Mouse (Mus musculus): ENCODE measurements around the gene Dtnbp1.

The Dtnbp1 gene

DNA sequence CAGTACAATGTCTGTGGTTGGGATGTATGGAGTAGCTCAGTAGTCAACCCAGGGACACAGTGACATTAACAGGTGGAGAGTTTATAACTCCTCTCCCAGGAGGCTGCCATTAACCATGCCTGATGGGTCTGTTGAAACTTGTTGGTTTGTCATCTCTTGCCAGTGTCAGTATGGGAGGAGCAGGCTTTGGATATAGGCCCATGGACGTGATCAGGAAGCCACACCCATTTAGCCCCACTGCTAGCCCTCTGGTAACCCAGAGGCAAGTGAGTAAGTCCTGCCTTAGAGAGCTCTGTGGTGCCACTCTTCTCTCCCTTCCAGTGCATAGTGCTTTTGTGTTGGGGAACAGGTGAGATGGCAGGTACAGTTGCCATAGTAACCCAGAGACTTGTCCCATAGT lies 97.7 kb downstream of the Dtnbp1 start:
- DNase-seq (ENCODE audit: low spot score), result no peak

DNA sequence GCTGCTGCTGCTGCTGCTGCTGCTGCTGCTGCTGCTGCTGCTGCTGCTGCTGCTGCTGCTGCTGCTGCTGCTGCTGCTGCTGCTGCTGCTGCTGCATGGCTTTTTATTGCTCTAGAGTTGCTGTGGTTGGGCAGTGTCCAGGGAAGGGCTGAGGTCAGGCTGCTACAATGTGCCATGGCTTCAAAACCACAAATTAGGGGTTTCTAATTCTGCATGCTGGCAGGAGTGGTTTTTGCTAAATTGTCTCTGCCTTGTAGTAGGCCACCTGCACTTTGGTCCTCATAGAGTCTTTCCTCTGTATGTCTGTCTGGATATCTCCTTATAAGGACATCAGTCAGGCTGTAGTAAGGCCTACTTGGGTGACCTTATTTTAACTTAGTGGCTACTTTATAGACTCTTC lies 98.5 kb downstream of the Dtnbp1 start:
- no peak for DNase-seq (ENCODE audit: low spot score)

DNA sequence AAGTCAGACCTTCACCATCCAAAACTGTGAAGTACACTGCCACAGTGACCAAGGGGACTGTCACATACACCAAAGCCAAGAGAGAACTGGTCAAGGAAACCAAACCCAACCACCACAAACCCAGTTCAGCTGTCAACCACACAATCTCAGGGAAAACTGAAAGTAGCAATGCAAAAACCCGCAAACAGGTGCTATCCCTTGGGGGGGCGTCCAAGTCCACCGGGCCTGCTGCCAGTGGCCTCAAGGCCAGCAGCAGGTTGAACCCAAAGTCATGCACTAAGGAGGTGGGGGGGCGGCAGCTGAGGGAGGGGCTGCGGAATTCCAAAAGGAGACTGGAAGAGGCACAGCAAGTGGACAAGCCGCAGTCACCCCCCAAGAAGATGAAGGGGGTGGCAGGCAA lies 99.6 kb downstream of the Dtnbp1 start:
- no peak for DNase-seq (ENCODE audit: low spot score)

DNA sequence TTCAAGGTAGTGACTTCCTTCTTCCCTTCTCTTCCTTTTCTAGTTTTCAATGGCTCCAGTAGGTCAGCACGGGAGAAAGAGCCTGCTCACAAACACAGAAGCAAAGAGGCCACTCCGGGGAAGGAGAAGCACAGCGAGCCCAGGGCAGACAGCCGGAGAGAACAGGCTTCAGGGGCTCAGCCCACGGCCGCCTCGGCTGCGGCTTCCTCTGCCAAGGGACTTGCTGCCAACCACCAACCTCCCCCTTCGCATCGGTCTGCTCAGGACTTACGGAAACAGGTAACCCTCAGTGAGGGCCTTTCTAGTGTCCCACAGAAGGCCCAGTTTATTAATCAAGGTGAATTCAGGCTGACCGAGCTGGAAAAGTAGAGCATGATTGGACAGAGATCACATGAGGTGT lies 105.7 kb downstream of the Dtnbp1 start:
- no peak for DNase-seq (ENCODE audit: low spot score)

DNA sequence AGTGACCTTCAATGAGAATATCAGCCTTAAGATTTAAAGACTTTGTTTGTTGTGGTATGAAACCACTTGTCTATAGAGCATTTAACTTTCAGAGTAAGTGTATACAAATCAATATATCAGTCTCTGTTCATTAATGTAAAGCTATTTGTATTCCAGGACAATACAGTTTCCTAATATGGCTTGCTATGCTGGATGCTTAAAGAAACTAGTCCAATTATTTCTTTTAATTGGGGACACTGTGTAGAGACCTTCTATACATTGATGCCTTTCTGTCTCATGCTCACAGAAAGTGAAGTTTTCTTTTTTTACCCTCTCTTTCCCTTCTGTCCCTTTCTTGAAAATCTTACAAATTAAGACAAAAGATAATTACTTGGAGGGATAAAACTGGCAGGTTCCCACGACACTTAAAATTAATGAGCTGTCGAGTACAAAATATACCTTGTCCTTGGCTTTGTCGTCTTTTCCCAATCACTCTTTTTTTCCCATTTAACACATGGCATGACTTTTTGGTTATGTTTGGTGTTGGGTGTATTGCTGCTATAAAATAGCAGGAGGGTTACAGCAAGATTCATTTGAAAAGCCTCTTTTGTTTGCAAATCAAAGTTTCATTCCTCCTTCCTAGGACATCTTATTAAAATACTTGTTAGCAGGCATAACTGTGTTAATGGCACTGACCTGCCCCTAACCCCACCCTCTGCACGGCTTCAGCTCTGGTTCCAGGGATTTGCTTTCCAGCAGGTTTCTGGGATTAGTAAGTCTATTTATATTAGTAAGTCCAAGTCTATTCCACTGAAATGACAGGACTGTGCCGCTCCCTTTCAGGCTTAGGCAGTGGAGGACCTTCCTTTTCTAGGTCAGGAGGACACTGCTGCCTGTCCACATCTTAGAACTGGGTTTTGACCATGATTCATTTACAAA lies 109.9 kb downstream of the Dtnbp1 start:
- DNase-seq (ENCODE audit: low spot score), result no peak

DNA sequence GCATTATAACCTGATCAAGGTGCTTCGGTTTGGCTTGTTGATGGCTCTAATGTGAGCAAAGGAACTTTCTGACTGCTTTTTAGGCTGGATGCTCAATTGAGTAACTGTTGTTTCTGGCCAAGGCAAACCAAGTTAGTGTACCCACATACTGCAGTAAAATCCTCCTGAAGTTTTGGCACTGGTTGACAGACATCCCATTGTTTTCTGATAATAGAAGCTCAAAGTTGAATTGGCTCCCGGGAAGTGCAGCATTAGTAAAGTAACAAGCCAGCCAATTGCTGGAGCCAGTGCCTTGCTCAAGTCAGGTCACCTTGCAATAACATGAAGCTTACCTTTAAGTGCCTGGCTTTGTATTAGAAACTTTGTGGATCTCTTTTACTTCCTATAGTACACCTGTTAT lies 111.3 kb downstream of the Dtnbp1 start:
- no peak for DNase-seq (ENCODE audit: low spot score)

DNA sequence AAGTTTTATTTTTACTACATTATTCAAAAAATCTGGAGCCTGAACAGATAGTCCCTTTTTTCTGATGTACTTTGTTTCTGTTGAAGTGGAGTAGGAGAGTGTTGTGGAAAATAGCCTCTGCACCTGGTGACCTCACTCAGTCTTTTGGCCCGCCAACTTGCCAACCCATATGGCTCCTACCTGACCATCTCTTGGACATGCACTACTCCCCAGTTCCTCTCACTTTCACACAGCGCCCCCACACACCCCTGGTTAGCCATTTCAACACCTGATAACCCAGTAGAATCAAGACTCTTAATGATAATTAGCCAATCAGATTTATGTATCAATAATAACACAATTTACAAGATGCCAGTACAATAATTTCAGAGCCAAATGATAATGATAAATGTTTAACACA lies 115.7 kb downstream of the Dtnbp1 start:
- no peak for DNase-seq (ENCODE audit: low spot score)

DNA sequence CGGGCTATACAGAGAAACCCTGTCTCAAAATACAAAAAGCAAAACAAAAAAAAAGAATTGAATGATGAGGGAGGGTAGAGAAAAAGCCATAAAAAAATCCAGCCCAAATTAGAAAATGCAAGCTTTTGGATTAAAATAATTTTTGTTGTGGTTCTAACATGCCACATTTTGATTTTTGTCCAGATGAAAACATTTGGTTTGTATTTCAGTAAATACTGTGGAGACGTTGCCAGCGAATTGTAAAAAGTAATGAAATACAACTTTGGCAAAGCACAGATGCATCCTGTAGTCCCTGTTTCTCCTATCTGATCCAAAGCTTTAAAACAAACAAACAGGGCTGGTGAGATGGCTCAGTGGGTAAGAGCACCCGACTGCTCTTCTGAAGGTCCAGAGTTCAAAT lies 120.9 kb downstream of the Dtnbp1 start:
- no peak for DNase-seq (ENCODE audit: low spot score)

DNA sequence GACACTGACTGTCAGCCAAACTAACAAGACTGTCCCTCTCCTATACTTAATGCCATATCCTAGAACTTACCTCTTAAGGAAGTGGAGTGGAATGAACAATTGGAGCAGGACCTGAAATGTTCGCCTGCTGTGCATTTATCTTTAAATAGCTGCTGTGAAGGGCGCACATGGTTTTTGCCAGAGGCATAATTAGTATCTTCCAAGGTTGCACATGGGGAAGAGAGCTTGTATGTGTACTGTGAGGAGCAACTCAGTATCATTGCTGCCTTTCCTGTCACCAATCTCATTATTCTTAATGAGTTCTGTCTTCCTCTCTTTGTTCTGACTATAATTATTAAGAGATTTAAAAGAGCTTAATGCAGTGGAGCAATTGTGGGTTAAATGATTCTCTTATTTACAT lies 125.1 kb downstream of the Dtnbp1 start:
- DNase-seq (ENCODE audit: low spot score), result no peak

Measured in ovary, postnatal 10 days (tissue).